Mouse (Mus musculus): ENCODE measurements around the gene Adamtsl2. TPM values are rescaled to one million over a fixed set of nuclear protein-coding genes. Genes with fewer than 3 reads are reported as not detected.

The Adamtsl2 gene
- polyA plus RNA-seq, 1 experiment from 2014 or later, result 2.2 TPM

DNA sequence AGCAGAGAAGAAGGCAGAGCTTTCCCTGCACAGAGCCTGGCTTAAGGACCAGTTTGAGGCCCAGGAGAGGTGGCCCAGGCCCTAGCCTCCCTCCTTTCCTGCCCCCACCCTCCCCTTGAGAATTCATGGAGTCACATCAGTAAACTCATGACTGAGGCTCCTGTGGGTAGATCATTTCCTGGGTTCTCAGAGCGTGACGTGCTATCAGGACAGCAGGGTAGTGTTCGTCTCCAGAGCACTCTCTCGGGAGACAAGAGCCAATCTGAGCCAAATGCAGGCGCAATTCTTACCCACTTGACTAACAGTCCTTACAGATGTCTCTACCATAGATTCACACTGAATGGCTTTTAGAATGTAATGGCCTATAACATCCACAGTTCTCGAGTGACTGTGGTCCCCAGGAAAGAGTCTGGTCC lies 18.1 kb downstream of the Adamtsl2 start:
- Histone ChIP-seq H3K27ac (peak overlapping the region; percentile 61), H3K9me3 (no peaks in the 10 kb centered on the region), H3K4me2 (replicated peaks) (no peak overlapping the region), H3K27me3 (replicated peaks) (no peaks in the 10 kb centered on the region), H3K4me1 (replicated peaks) (peaks cover 18% of the 10 kb centered on the region), H3K4me3 (replicated peaks) (no peak overlapping the region), H3K36me3 (no peaks in the 10 kb centered on the region), H3K9ac (no peak overlapping the region)
- ATAC-seq, result peak; percentile 52
- WGBS, result 48% methylated on average over 6 of the region's 6 CpGs

DNA sequence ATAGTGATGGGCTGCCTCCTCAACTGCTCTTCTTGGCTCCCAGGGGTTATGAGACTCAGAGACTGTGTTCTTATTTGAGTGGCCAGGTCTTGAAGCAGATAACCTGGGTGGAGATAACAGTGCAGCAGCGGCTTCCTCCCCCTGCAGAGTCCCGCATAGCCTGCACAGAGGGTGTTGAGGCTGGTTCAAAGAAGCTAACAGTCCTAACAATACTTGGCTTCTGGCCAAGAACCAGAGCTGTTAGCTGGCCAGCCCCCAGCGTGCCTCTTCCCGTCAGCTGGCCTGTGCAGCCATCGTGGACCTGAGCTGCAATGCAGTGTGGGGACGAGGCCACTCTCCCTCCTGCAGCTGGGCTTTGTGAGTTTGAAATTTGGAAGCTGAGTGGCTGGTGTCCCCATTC lies 18.6 kb downstream of the Adamtsl2 start:
- H3K27ac ChIP-seq, result peak overlapping the region; percentile 61
- H3K27me3 ChIP-seq (replicated peaks), result no peaks in the 10 kb centered on the region
- peaks cover 18% of the 10 kb centered on the region for H3K4me1 ChIP-seq (replicated peaks)
- WGBS, result 5% methylated on average over 6 of the region's 6 CpGs
- no peak overlapping the region for H3K9ac ChIP-seq
- H3K4me3 ChIP-seq (replicated peaks), result no peak overlapping the region
- no peaks in the 10 kb centered on the region for H3K9me3 ChIP-seq
- H3K36me3 ChIP-seq, result no peaks in the 10 kb centered on the region
- no peak overlapping the region; the same call in 1 of the 2 replicates for H3K4me2 ChIP-seq (replicated peaks)
- ATAC-seq, result peak; percentile 86

DNA sequence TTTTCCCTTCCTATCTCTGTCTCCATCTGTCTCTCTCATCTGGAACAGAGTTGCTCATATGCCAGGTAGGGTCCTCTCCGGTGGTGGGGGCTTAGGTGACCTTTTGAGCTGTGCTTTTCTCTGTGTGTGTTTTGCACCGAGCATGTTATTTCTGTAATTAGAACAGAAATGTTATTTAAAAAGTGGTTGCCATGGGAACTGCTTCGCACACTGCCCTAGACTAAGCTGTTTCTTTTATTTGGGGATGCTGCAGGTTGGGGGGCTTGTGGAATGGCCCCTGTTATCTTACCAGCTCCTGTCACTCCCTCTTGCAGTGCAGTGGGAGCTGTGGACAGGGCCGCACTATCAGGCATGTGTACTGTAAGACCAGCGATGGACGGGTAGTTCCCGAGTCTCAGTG lies 24.4 kb downstream of the Adamtsl2 start:
- Histone ChIP-seq H3K27me3 (replicated peaks) (no peaks in the 10 kb centered on the region), H3K9ac (no peak overlapping the region), H3K27ac (no peak overlapping the region), H3K4me1 (replicated peaks) (peaks cover under 1% of the 10 kb centered on the region), H3K4me3 (replicated peaks) (no peak overlapping the region), H3K4me2 (replicated peaks) (no peak overlapping the region), H3K36me3 (no peaks in the 10 kb centered on the region), H3K9me3 (no peaks in the 10 kb centered on the region)
- 68% methylated on average over 7 of the region's 7 CpGs for WGBS
- ATAC-seq, result no peak

DNA sequence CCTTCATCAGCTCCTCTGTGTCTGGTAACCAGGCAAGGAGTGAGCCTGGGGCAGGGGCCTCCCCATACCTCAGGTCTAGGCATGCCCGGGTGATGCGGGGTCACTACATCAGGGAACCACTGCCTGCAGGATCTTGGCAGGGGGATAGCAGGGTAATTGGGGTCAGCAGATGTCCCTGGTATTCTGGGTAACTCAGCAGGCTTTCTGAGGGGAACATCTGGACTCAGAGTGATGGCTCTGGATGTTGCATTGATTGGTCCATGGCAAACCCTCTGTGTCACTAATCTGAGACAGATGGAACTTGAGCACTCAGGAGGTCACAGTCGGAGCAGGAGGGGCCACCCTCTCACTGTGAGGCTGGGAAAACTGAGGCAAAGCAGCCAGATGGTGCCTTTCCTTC lies 27.6 kb downstream of the Adamtsl2 start:
- WGBS, result 70% methylated on average over 3 of the region's 3 CpGs
- no peak overlapping the region for H3K4me2 ChIP-seq (replicated peaks)
- H3K9me3 ChIP-seq, result no peaks in the 10 kb centered on the region
- no peak for ATAC-seq
- H3K36me3 ChIP-seq, result no peaks in the 10 kb centered on the region
- no peak overlapping the region for H3K4me3 ChIP-seq (replicated peaks)
- H3K27ac ChIP-seq, result no peak overlapping the region
- no peak overlapping the region for H3K9ac ChIP-seq
- H3K4me1 ChIP-seq (replicated peaks), result no peaks in the 10 kb centered on the region
- H3K27me3 ChIP-seq (replicated peaks), result no peaks in the 10 kb centered on the region

DNA sequence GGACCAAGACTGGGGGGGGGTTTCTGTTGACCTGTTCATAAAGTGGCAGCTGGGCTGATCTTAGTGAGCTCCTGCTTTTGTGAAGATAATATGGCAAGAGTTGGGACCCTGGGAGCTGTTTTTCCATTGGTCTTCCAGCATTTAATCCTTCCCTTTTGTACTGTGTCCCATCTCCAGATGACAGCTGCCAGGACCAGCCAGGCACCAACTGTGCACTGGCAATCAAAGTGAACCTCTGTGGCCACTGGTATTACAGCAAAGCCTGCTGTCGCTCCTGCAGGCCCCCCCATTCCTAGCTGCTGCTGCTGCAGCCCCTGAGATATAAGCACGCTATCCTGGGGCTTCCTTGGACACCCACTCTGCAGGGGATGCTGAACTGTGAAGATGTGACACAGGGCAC lies 29.0 kb downstream of the Adamtsl2 start:
- Histone ChIP-seq H3K27me3 (replicated peaks) (no peaks in the 10 kb centered on the region), H3K4me2 (replicated peaks) (no peak overlapping the region), H3K4me1 (replicated peaks) (no peaks in the 10 kb centered on the region), H3K4me3 (replicated peaks) (no peak overlapping the region), H3K36me3 (no peaks in the 10 kb centered on the region), H3K9me3 (no peaks in the 10 kb centered on the region), H3K9ac (no peak overlapping the region), H3K27ac (no peak overlapping the region)
- ATAC-seq, result no peak
- 80% methylated on average over 2 of the region's 2 CpGs for WGBS

DNA sequence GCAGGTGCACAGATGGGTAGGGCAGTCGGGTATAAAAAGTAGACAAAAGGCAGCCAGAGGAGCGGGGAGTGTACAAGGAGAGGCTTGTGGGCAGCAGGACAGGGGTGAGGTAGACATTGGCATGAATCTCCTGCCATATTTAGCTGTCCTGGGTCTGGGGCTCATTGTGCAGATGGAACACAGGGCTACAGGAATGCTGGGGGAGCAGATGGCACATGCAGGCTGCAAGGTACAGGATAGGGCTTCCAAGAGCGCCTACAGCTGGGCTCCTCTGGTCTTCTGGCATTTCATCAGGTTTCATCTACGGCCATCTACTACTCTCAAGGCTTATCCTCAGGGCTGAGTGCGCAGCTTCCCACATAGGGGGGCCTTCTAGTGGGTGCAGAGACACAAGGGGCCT lies 29.9 kb downstream of the Adamtsl2 start:
- ATAC-seq, result no peak
- no peaks in the 10 kb centered on the region for H3K4me1 ChIP-seq (replicated peaks)
- H3K36me3 ChIP-seq, result no peaks in the 10 kb centered on the region
- no peak overlapping the region for H3K4me3 ChIP-seq (replicated peaks)
- no peak overlapping the region for H3K4me2 ChIP-seq (replicated peaks)
- H3K9me3 ChIP-seq, result no peaks in the 10 kb centered on the region
- WGBS, result 86% methylated on average over 5 of the region's 5 CpGs
- H3K27me3 ChIP-seq (replicated peaks), result no peaks in the 10 kb centered on the region
- no peak overlapping the region for H3K9ac ChIP-seq
- no peak overlapping the region for H3K27ac ChIP-seq

DNA sequence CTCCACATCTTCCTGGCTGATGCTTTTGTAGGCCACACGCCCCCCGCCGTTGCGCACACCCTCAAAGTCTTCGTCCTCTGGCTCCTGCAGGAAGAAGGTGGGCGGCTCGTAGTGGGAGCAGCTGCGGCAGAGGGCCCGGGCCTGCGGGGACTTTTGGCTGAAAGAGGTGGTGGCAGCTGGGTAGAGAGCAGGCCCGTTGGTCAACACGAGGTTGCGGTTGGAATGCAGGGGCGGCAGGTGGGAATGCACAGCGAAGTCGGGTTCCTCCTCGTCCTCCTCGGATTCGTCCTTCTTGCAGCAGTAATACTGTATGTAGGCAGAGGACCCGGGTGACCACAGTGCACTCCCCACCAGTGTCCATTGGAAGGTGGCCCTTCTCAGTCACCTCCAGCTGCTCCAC lies 33.4 kb downstream of the Adamtsl2 start:
- Histone ChIP-seq H3K27ac (no peak overlapping the region), H3K4me3 (replicated peaks) (no peak overlapping the region), H3K9ac (no peak overlapping the region), H3K4me2 (replicated peaks) (no peak overlapping the region), H3K27me3 (replicated peaks) (no peaks in the 10 kb centered on the region), H3K9me3 (no peaks in the 10 kb centered on the region), H3K4me1 (replicated peaks) (no peaks in the 10 kb centered on the region), H3K36me3 (no peaks in the 10 kb centered on the region)
- ATAC-seq, result no peak
- 76% methylated on average over 20 of the region's 20 CpGs for WGBS

DNA sequence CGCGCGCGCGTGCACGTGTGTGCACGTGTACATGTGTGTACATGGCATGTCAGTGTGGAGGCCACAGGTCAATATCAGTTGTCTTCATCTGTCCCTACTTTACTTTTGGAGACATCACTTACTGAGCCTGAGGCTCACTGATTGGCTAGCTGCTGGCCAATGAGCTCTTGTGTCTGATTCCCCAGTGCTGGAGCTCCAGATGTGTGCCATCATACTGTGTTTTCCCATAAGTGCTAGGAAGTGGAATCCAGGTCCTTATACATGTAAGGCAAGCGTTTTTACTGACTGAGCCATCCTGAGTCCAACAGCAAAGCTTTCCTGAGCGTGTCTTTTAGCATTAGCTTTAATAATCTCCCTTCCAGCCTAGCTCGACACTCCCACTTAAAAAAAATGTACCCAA lies 35.0 kb downstream of the Adamtsl2 start:
- Histone ChIP-seq H3K36me3 (no peaks in the 10 kb centered on the region), H3K4me3 (replicated peaks) (no peak overlapping the region), H3K4me1 (replicated peaks) (no peaks in the 10 kb centered on the region), H3K9me3 (no peaks in the 10 kb centered on the region), H3K9ac (no peak overlapping the region), H3K27ac (no peak overlapping the region), H3K27me3 (replicated peaks) (no peaks in the 10 kb centered on the region), H3K4me2 (replicated peaks) (no peak overlapping the region)
- WGBS, result 86% methylated on average over 10 of the region's 10 CpGs
- ATAC-seq, result no peak

DNA sequence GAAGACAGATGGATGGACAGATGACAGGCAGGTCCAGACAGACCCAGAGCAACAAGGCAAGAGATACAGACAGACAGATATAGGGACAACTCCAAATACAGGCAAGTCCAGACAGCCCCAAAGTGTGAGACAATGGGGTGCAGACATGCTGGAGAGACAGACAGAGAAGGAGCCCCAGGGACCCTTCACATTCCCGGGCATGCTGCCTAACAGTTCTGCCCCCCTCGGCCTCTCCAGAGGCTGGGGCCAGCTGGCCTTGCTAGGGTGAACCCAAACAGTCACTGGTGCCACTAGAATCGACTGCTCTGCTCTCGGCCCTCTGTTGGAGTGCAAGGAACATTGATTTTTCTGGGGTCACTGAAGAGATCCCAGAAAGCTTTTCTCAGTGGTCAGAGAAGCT lies 39.3 kb downstream of the Adamtsl2 start:
- Histone ChIP-seq H3K9ac (no peak overlapping the region), H3K36me3 (no peaks in the 10 kb centered on the region), H3K4me1 (replicated peaks) (peaks cover 13% of the 10 kb centered on the region), H3K27ac (no peak overlapping the region), H3K4me3 (replicated peaks) (no peak overlapping the region), H3K27me3 (replicated peaks) (no peaks in the 10 kb centered on the region), H3K9me3 (no peaks in the 10 kb centered on the region), H3K4me2 (replicated peaks) (no peak overlapping the region)
- WGBS, result 60% methylated on average over 4 of the region's 4 CpGs
- no peak for ATAC-seq

DNA sequence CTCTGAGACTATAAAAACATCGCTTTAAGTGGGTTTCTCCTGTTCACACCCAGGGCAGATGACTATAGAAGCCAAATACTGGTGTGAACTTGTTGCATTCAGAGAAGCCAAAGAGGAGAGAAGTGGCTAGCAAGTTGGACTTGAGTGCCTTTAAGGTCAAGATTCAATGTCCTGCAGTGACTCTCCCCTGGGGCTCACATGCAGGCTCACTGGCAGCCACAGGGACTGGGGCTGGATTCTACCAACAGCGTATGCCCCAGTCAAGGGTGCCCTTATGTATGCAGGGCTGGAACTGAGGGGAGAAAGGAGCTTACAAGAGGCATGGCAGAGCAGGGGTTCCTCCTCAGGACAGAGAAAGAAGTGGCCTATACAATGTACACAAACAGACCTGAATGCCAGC lies 40.6 kb downstream of the Adamtsl2 start:
- Histone ChIP-seq H3K4me2 (replicated peaks) (no peak overlapping the region), H3K36me3 (no peaks in the 10 kb centered on the region), H3K27ac (no peak overlapping the region), H3K9me3 (no peaks in the 10 kb centered on the region), H3K27me3 (replicated peaks) (no peaks in the 10 kb centered on the region), H3K4me3 (replicated peaks) (no peak overlapping the region), H3K4me1 (replicated peaks) (peaks cover 13% of the 10 kb centered on the region), H3K9ac (no peak overlapping the region)
- ATAC-seq, result no peak
- 78% methylated on average over 2 of the region's 2 CpGs for WGBS

DNA sequence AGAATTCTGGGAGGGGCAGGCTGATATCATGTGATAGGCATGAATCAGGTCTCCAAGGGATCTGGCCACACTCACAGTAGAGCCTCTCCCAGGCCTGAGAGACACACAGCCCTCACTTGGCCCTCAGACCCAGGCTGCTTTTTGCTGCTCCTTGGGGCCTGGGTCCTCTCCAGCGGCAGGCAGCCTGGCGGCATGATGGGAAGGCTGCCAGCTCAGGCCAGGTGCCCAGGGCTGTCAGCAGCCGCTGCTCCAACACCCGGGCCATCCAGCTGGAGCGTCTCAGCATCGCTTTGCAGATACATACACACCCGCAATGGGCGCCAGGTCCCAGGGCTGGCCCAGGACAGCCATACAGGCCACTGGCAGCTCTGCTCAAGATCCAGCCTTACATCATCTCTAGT lies 41.1 kb downstream of the Adamtsl2 start:
- Histone ChIP-seq H3K9me3 (no peaks in the 10 kb centered on the region), H3K27me3 (replicated peaks) (no peaks in the 10 kb centered on the region), H3K27ac (no peak overlapping the region), H3K4me2 (replicated peaks) (no peak overlapping the region), H3K9ac (no peak overlapping the region), H3K4me1 (replicated peaks) (peaks cover 13% of the 10 kb centered on the region), H3K4me3 (replicated peaks) (no peak overlapping the region), H3K36me3 (no peaks in the 10 kb centered on the region)
- 63% methylated on average over 8 of the region's 8 CpGs for WGBS
- no peak for ATAC-seq

DNA sequence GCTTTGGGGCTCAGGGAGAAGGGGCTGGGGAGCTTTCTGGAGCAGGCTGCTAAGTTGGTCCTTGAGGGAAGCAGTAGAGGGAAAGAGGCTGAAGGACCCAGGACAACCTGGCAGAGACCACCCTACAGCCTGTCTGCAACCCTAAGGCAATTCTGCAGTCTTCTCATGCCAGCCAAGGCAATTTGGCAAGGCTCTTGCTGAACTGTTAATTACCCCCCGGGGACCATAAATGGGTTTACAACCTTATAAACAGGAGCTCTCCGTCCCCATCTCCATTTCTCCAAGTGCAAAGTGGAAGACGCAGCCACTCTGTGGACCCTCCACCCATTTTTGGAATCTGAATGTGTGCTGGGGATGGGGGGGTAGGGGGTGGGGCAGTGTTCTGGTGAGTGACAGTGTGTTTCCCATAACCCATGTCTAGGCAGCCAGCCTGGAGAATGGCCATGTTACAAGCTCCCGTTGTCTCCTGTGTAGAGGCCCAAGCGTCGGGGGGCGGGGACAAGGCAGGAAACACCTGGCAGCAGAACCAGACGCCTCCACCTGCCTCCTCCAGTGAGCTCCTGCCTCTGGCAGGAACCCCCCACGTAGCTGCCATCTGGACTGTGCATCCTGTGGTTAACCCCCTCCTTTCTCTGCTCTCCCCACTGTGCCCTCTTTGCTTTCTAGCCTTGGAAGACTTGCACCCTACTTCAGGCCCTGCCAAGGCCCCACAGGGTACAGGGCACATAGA lies 42.6 kb downstream of the Adamtsl2 start:
- no peak overlapping the region for H3K4me2 ChIP-seq (replicated peaks)
- ATAC-seq, result peak; percentile 61; the same call in 1 of the 2 replicates
- no peak overlapping the region for H3K9ac ChIP-seq
- peaks cover 13% of the 10 kb centered on the region for H3K4me1 ChIP-seq (replicated peaks)
- no peaks in the 10 kb centered on the region for H3K9me3 ChIP-seq
- H3K27ac ChIP-seq, result no peak overlapping the region
- no peaks in the 10 kb centered on the region for H3K36me3 ChIP-seq
- no peak overlapping the region for H3K4me3 ChIP-seq (replicated peaks)
- no peaks in the 10 kb centered on the region for H3K27me3 ChIP-seq (replicated peaks)
- WGBS, result 18% methylated on average over 9 of the region's 9 CpGs

DNA sequence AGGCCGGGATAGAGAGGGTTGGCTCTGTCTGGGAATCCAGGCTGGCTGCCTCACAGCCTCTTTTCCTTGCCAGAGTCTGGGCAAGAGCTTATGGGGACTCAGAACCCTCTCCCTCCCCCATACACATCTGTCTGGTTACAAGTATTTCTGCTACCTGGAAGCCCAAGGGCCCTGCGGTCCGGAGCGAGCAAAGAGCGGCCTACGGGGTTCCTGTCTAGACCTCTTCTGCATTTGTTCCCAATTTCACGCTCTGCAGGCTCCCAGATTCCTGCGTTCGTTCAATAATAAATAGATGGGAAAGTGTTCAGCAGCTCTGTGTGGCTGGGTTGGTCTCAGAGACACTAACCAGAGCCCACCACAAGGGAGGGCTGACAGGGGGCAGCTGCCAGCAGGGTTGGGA lies 43.4 kb downstream of the Adamtsl2 start:
- Histone ChIP-seq H3K27me3 (replicated peaks) (no peaks in the 10 kb centered on the region), H3K36me3 (no peaks in the 10 kb centered on the region), H3K4me2 (replicated peaks) (no peak overlapping the region), H3K27ac (no peak overlapping the region), H3K9ac (no peak overlapping the region), H3K4me1 (replicated peaks) (peaks cover 13% of the 10 kb centered on the region), H3K9me3 (no peaks in the 10 kb centered on the region), H3K4me3 (replicated peaks) (no peak overlapping the region)
- 53% methylated on average over 9 of the region's 9 CpGs for WGBS
- ATAC-seq, result no peak

Data from intestine, embryonic 15.5 days (tissue).